Comparison of ENCODE assay signal across 8 mouse cellular contexts in the genomic region with DNA sequence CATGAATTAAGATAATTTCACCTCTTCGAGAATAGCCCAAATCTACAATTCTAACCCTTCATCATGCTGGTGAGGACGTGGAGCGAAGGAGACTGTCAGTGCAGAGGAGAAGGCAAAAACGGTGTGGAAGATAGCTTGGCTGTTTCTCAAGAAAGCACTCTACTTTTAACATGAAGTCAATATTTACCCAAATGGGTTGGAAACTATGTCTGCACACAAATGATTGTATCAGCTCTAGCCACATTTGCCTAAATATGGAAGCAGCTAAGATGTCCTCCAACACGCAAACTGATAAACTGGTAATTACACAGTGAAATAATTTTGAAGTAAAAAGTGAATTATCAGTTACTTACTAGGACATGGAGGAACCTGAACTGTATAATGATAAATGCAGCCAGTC. TPM values are rescaled to one million over a fixed set of nuclear protein-coding genes. Genes with fewer than 3 reads are reported as not detected.
DNase-seq lines count a peak whose midpoint lies in the region; ATAC-seq and TF ChIP-seq lines count a peak whose summit lies in the region.

No protein-coding gene starts in this region.

- H3K9ac ChIP-seq in heart, embryonic 16.5 days (ENCODE audit: low read length): peak overlapping the region; percentile 86
- no peak overlapping the region for H3K9ac ChIP-seq in hindbrain, postnatal 0 days (replicated peaks; ENCODE audit: low read length)
- H3K9ac ChIP-seq in midbrain, embryonic 14.5 days (replicated peaks; ENCODE audit: low read length): no peak overlapping the region

- H3K9me3 ChIP-seq in heart, embryonic 16.5 days (replicated peaks; ENCODE audit: control insufficient read depth, low read length): no peaks in the 10 kb centered on the region
- H3K9me3 ChIP-seq in hindbrain, postnatal 0 days (ENCODE audit: low read length): no peaks in the 10 kb centered on the region
- no peaks in the 10 kb centered on the region for H3K9me3 ChIP-seq in midbrain, embryonic 14.5 days (ENCODE audit: control insufficient read depth, low read length)

- ATAC-seq in heart, embryonic 16.5 days (replicated peaks; ENCODE audit: extremely low read depth, insufficient read depth, low FRiP score): no peak
- ATAC-seq in hindbrain, postnatal 0 days: no peak
- ATAC-seq in midbrain, embryonic 14.5 days (ENCODE audit: low FRiP score, low TSS enrichment): no peak
- ATAC-seq in activated CD4-positive, CD25-positive, alpha-beta regulatory T cell, adult 4 months: no peak

- no peaks in the 10 kb centered on the region for H3K27me3 ChIP-seq in heart, embryonic 16.5 days (ENCODE audit: control insufficient read depth, insufficient read depth, low read length)
- H3K27me3 ChIP-seq in hindbrain, postnatal 0 days (ENCODE audit: insufficient read depth, low read length): no peaks in the 10 kb centered on the region
- no peaks in the 10 kb centered on the region for H3K27me3 ChIP-seq in midbrain, embryonic 14.5 days (ENCODE audit: control insufficient read depth, insufficient read depth, low read length)

- TF ChIP-seq CTCF in hindbrain, postnatal 0 days (IDR thresholded peaks at IDR 0.05; ENCODE audit: low read depth): no peak

- peak overlapping the region; percentile 94 for H3K4me2 ChIP-seq in heart, embryonic 16.5 days (ENCODE audit: low read depth, low read length)
- peak overlapping the region; percentile 88 for H3K4me2 ChIP-seq in hindbrain, postnatal 0 days (ENCODE audit: low read depth, low read length)
- H3K4me2 ChIP-seq in midbrain, embryonic 14.5 days (ENCODE audit: low read length): peak overlapping the region; percentile 93

- 74% methylated on average over 5 of the region's 5 CpGs for WGBS in heart, embryonic 16.5 days
- WGBS in hindbrain, postnatal 0 days: 86% methylated on average over 5 of the region's 5 CpGs
- WGBS in midbrain, embryonic 14.5 days: 84% methylated on average over 5 of the region's 5 CpGs

- peak overlapping the region; percentile 96 for H3K27ac ChIP-seq in heart, embryonic 16.5 days (ENCODE audit: low read length)
- no peak overlapping the region for H3K27ac ChIP-seq in hindbrain, postnatal 0 days
- H3K27ac ChIP-seq in midbrain, embryonic 14.5 days (replicated peaks; ENCODE audit: low read depth, low read length): no peak overlapping the region

- peaks cover 35% of the 10 kb centered on the region for H3K4me1 ChIP-seq in heart, embryonic 16.5 days (ENCODE audit: control insufficient read depth, insufficient read depth, low read length)
- H3K4me1 ChIP-seq in hindbrain, postnatal 0 days (ENCODE audit: insufficient read depth, low read length): peaks cover 13% of the 10 kb centered on the region; the same call in 1 of the 2 replicates
- H3K4me1 ChIP-seq in midbrain, embryonic 14.5 days (ENCODE audit: control insufficient read depth, insufficient read depth, low read length): peaks cover 21% of the 10 kb centered on the region

- H3K36me3 ChIP-seq in heart, embryonic 16.5 days (ENCODE audit: control insufficient read depth, insufficient read depth): peaks cover 25% of the 10 kb centered on the region
- H3K36me3 ChIP-seq in hindbrain, postnatal 0 days (ENCODE audit: insufficient read depth, low read length): peaks cover 12% of the 10 kb centered on the region
- peaks cover 42% of the 10 kb centered on the region for H3K36me3 ChIP-seq in midbrain, embryonic 14.5 days (ENCODE audit: control insufficient read depth, insufficient read depth, low read length)

- H3K4me3 ChIP-seq in heart, embryonic 16.5 days (ENCODE audit: low read length): no peak overlapping the region
- peak overlapping the region; percentile 81; the same call in 1 of the 2 replicates for H3K4me3 ChIP-seq in hindbrain, postnatal 0 days (ENCODE audit: low read length)
- H3K4me3 ChIP-seq in midbrain, embryonic 14.5 days (replicated peaks; ENCODE audit: low read depth, low read length): peak overlapping the region; percentile 75; the same call in 1 of the 2 replicates

- DNase-seq in heart, adult 11 months: no peak
- DNase-seq in c-Kit-positive CD71-positive TER-119-negative erythroid progenitor cells, embryonic 14.5 days (ENCODE audit: low read depth): peak; percentile 58
- no peak for DNase-seq in hindbrain, postnatal 0 days (ENCODE audit: low spot score)
- DNase-seq in midbrain, embryonic 14.5 days: no peak
- DNase-seq in layer of hippocampus, adult 8-10 months (ENCODE audit: low spot score in 2 of 2): no peak
- DNase-seq in urinary bladder, postnatal 4 days (ENCODE audit: low spot score in 2 of 2): no peak

RNA-seq across cellular contexts. Expression of gene Ing5, which starts 1.0 kb away (rescaled TPM):
- polyA plus RNA-seq in heart, embryonic 16.5 days (2015; fragmentation: Nextera tagmentation; extraction: Ambion mirVana): 13.0 and 13.4 TPM in 2 replicates
- total RNA-seq in hindbrain, postnatal 0 days (2014; rRNA removed): 9.4 and 9.9 TPM in 2 replicates
- 7.0 and 7.1 TPM in 2 replicates for polyA plus RNA-seq in hindbrain, postnatal 0 days (2015; fragmentation: Nextera tagmentation; extraction: Ambion mirVana)
- 9.6 and 9.7 TPM in 2 replicates for polyA plus RNA-seq in midbrain, embryonic 14.5 days (2014; fragmentation: Nextera tagmentation; extraction: Ambion mirVana)
- total RNA-seq in layer of hippocampus, adult 8-10 months (2022): 10 to 100 TPM; 15.0 to 16.0 (median 15.4) TPM
- 10 to 100 TPM; 19.8 to 21.8 TPM for polyA plus RNA-seq in activated CD4-positive, CD25-positive, alpha-beta regulatory T cell, adult 4 months (2017; shearing (Covaris generic))

RNA-seq across cellular contexts. Expression of gene Dtymk, which starts 1.0 kb away (rescaled TPM):
- 154 and 172 TPM in 2 replicates for polyA plus RNA-seq in heart, embryonic 16.5 days (2015; fragmentation: Nextera tagmentation; extraction: Ambion mirVana)
- total RNA-seq in hindbrain, postnatal 0 days (2014; rRNA removed): 74.4 and 76.0 TPM in 2 replicates
- 129 and 136 TPM in 2 replicates for polyA plus RNA-seq in hindbrain, postnatal 0 days (2015; fragmentation: Nextera tagmentation; extraction: Ambion mirVana)
- 143 and 144 TPM in 2 replicates for polyA plus RNA-seq in midbrain, embryonic 14.5 days (2014; fragmentation: Nextera tagmentation; extraction: Ambion mirVana)
- total RNA-seq in layer of hippocampus, adult 8-10 months (2022): 10 to 100 TPM; 52.7 to 64.8 (median 58.4) TPM
- 100 to 1,000 TPM; 129 to 134 TPM for polyA plus RNA-seq in activated CD4-positive, CD25-positive, alpha-beta regulatory T cell, adult 4 months (2017; shearing (Covaris generic))

RNA-seq across cellular contexts. Expression of gene D2hgdh, which starts 21.9 kb away (rescaled TPM):
- 17.9 and 18.5 TPM in 2 replicates for polyA plus RNA-seq in heart, embryonic 16.5 days (2015; fragmentation: Nextera tagmentation; extraction: Ambion mirVana)
- total RNA-seq in hindbrain, postnatal 0 days (2014; rRNA removed): 13.6 and 23.6 TPM in 2 replicates
- 12.0 and 13.0 TPM in 2 replicates for polyA plus RNA-seq in hindbrain, postnatal 0 days (2015; fragmentation: Nextera tagmentation; extraction: Ambion mirVana)
- polyA plus RNA-seq in midbrain, embryonic 14.5 days (2014; fragmentation: Nextera tagmentation; extraction: Ambion mirVana): 10.5 and 11.5 TPM in 2 replicates
- 10 to 100 TPM; 18.1 to 21.8 (median 19.3) TPM for total RNA-seq in layer of hippocampus, adult 8-10 months (2022)
- 10 to 100 TPM; 15.5 to 20.9 TPM for polyA plus RNA-seq in activated CD4-positive, CD25-positive, alpha-beta regulatory T cell, adult 4 months (2017; shearing (Covaris generic))

RNA-seq across cellular contexts. Expression of gene Thap4, which starts 48.1 kb away (rescaled TPM):
- 54.3 and 54.4 TPM in 2 replicates for polyA plus RNA-seq in heart, embryonic 16.5 days (2015; fragmentation: Nextera tagmentation; extraction: Ambion mirVana)
- 41.5 and 58.7 TPM in 2 replicates for total RNA-seq in hindbrain, postnatal 0 days (2014; rRNA removed)
- polyA plus RNA-seq in hindbrain, postnatal 0 days (2015; fragmentation: Nextera tagmentation; extraction: Ambion mirVana): 49.9 and 50.2 TPM in 2 replicates
- 39.2 and 46.3 TPM in 2 replicates for polyA plus RNA-seq in midbrain, embryonic 14.5 days (2014; fragmentation: Nextera tagmentation; extraction: Ambion mirVana)
- total RNA-seq in layer of hippocampus, adult 8-10 months (2022): 10 to 100 TPM; 29.2 to 36.4 (median 36.0) TPM
- polyA plus RNA-seq in activated CD4-positive, CD25-positive, alpha-beta regulatory T cell, adult 4 months (2017; shearing (Covaris generic)): 10 to 100 TPM; 15.3 to 16.5 TPM

RNA-seq across cellular contexts. Expression of gene Atg4b, which starts 51.5 kb away (rescaled TPM):
- polyA plus RNA-seq in heart, embryonic 16.5 days (2015; fragmentation: Nextera tagmentation; extraction: Ambion mirVana): 54.8 and 61.8 TPM in 2 replicates
- 51.1 and 75.8 TPM in 2 replicates for total RNA-seq in hindbrain, postnatal 0 days (2014; rRNA removed)
- 75.0 and 76.3 TPM in 2 replicates for polyA plus RNA-seq in hindbrain, postnatal 0 days (2015; fragmentation: Nextera tagmentation; extraction: Ambion mirVana)
- 101 and 102 TPM in 2 replicates for polyA plus RNA-seq in midbrain, embryonic 14.5 days (2014; fragmentation: Nextera tagmentation; extraction: Ambion mirVana)
- 10 to 100 TPM; 73.6 to 96.0 (median 80.6) TPM for total RNA-seq in layer of hippocampus, adult 8-10 months (2022)
- polyA plus RNA-seq in activated CD4-positive, CD25-positive, alpha-beta regulatory T cell, adult 4 months (2017; shearing (Covaris generic)): 10 to 100 TPM; 54.1 to 77.9 TPM
